Mouse (Mus musculus): ENCODE measurements around the gene Sdr42e1.

The Sdr42e1 gene

GRCm38 (mm10) chr8:117673430-117673830 is at the start of gene Sdr42e1:
TSS of gene Sdr42e1 (minus strand) at chr8:117673689.
- POLR2A ChIA-PET: interaction anchor here in 1 of 4 experiments (0.9 to 1.2 kb wide), 2 partner anchors 47 to 54 kb away, joined by 3 read pairs; no protein-coding TSS in a partner anchor
- CTCF ChIA-PET: interaction anchor here in 3 of 4 experiments (0.6 to 0.8 kb wide), 3 partner anchors 8 to 73 kb away, joined by 3 to 4 read pairs (median 4); no protein-coding TSS in a partner anchor

- ChIA-PET CTCF (no interaction called here), POLR2A (interaction anchor here in 3 of 4 experiments (0.6 to 1.6 kb wide), 8 partner anchors 9 to 186 kb away, joined by 3 to 4 read pairs (median 3); no protein-coding TSS in a partner anchor)
Measured at GRCm38 (mm10) chr8:117718152-117718860, 44.8 kb upstream of the Sdr42e1 start.

GRCm38 (mm10) chr8:117715896-117716295 is 42.4 kb upstream of the Sdr42e1 start:
- POLR2A ChIA-PET: interaction anchor here in 1 of 4 experiments (0.9 kb wide), 1 partner anchor 16 kb away, joined by 4 read pairs; no protein-coding TSS in a partner anchor
- CTCF ChIA-PET: interaction anchor here in 2 of 4 experiments (0.6 to 0.9 kb wide), 2 partner anchors 115 to 736 kb away, joined by 4 read pairs; no protein-coding TSS in a partner anchor

DNA sequence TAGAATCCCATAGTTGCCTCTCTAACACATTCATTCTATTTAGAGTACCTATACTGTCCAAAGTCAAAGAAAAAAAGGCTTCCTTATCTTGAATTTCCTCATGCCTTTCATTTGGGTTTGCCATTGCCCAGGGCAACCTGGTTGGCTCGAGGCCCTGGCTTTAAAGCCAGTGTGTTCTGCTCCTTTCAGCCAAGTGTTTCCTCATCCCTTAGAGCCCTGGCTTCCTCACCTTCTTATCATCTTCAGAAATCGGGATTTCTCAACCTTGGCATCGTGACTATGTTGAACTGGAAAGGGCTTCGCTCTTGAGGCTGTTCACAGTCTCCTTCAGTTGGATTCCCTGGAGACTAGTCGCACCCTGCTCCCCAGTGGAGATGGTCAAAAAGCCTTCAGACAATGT is 41.1 kb upstream of the Sdr42e1 start:
- CTCF ChIA-PET: interaction anchor here in 1 of 4 experiments (0.7 kb wide), 1 partner anchor 57 kb away, joined by 5 read pairs; no protein-coding TSS in a partner anchor
- POLR2A ChIA-PET: interaction anchor here in 1 of 4 experiments (0.6 kb wide), 1 partner anchor 28 kb away, joined by 3 read pairs; no protein-coding TSS in a partner anchor

GRCm38 (mm10) chr8:117712226-117712625 is 38.7 kb upstream of the Sdr42e1 start:
- ChIA-PET CTCF (no interaction called here), POLR2A (interaction anchor here in 1 of 4 experiments (0.9 kb wide), 1 partner anchor 14 kb away, joined by 4 read pairs; no protein-coding TSS in a partner anchor)

DNA sequence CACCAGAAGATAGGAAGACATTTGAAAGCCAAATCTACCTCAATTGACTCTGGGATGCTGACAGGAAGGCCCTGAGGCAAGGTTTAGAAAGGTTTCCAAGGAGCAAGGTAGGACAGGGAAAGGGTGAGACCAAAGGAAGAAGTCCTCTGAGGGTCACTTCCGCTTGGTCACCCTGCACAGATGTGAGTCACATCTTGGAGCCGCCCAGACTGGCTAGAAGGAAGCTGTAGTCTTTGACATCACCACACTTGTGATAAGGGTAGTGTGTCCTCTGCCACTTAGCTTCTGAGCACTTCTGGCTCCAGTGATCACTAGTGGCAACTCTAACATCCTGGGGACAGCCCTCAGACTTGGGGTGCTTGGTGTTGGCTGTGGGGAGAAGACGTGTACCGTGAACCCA is 32.7 kb upstream of the Sdr42e1 start:
- CTCF ChIA-PET: interaction anchor here in 2 of 4 experiments (0.7 kb wide), 2 partner anchors 59 to 250 kb away, joined by 4 read pairs; no protein-coding TSS in a partner anchor
- POLR2A ChIA-PET: interaction anchor here in 1 of 4 experiments (1.6 kb wide), 1 partner anchor 14 kb away, joined by 3 read pairs; no protein-coding TSS in a partner anchor

DNA sequence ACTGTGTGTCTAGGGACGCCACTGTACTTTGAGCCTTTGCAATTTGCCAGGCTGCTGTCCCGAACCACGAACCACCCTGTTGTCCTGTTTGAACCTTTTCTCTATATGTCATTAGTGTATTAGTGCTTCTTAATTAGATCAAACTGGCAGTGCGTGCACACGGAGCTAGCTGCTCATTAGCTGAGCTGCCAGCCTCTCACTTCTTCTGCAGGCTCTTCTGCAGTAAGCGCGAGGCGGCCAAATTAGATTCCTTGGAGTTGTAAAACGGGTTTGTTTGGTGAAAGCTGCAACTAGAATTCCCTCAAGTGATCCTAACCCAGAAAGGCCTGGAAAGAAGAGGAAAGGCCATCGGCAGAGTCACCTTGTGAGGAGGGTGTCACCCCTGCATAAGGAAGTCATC is 29.2 kb upstream of the Sdr42e1 start:
- POLR2A ChIA-PET: interaction anchor here in 2 of 4 experiments (0.6 to 2.0 kb wide), 3 partner anchors 16 to 44 kb away, joined by 3 to 6 read pairs (median 3); no protein-coding TSS in a partner anchor
- CTCF ChIA-PET: interaction anchor here in 2 of 4 experiments (0.6 to 1.4 kb wide), 3 partner anchors 18 to 134 kb away, joined by 3 to 9 read pairs (median 3); no protein-coding TSS in a partner anchor

- POLR2A ChIA-PET: no interaction called here
- CTCF ChIA-PET: interaction anchor here in 1 of 4 experiments (1.0 kb wide), 1 partner anchor 101 kb away, joined by 3 read pairs; no protein-coding TSS in a partner anchor
Measured at GRCm38 (mm10) chr8:117701859-117702258, 28.4 kb upstream of the Sdr42e1 start, which contains the start of gene Hsd17b2. TSS of gene Hsd17b2 (plus strand) at chr8:117701904.

- ChIA-PET POLR2A (interaction anchor here in 2 of 4 experiments (1.0 to 1.6 kb wide), 4 partner anchors 21 to 106 kb away, joined by 3 to 5 read pairs (median 4); no protein-coding TSS in a partner anchor), CTCF (interaction anchor here in 2 of 4 experiments (0.6 to 1.4 kb wide), 3 partner anchors 13 to 183 kb away, joined by 3 read pairs; no protein-coding TSS in a partner anchor)
Measured at GRCm38 (mm10) chr8:117701246-117701645, 27.8 kb upstream of the Sdr42e1 start.

DNA sequence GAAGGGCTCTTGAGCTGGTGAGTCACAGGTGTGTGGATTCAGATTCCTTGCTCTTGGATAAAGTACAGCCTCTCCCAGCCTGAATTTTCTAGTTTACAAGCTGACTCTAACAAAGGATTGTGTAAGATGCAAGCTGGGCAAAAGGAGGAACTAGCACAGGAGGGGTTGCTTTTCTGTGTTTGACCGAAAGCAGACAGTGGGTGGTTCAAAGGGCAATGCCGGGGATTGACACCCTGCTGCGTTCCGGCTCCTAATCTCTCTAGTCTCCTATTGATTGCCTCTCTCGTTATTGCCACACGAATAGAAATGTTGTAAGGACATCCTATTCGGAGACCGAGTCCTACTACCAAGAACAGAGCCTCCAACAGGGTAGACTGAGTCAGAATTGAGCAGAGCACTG is 27.2 kb upstream of the Sdr42e1 start:
- CTCF ChIA-PET: interaction anchor here (0.6 to 1.8 kb wide), 7 partner anchors 12 to 183 kb away, joined by 3 to 4 read pairs (median 3); no protein-coding TSS in a partner anchor

GRCm38 (mm10) chr8:117697248-117697647 is 23.8 kb upstream of the Sdr42e1 start:
- CTCF ChIA-PET: interaction anchor here in 1 of 4 experiments (1.0 kb wide), 1 partner anchor 30 kb away, joined by 3 read pairs; no protein-coding TSS in a partner anchor

More for the DNA sequence above, 27.2 kb upstream of the Sdr42e1 start:
- POLR2A ChIA-PET: interaction anchor here in 3 of 4 experiments (0.6 to 1.6 kb wide), 10 partner anchors 21 to 145 kb away, joined by 3 to 6 read pairs (median 4); partner anchors contain the start of gene Mphosph6 (in 1 of the 3)

GRCm38 (mm10) chr8:117695636-117696035 is 22.1 kb upstream of the Sdr42e1 start:
- POLR2A ChIA-PET: no interaction called here

More at GRCm38 (mm10) chr8:117697248-117697647, 23.8 kb upstream of the Sdr42e1 start:
- POLR2A ChIA-PET: no interaction called here

DNA sequence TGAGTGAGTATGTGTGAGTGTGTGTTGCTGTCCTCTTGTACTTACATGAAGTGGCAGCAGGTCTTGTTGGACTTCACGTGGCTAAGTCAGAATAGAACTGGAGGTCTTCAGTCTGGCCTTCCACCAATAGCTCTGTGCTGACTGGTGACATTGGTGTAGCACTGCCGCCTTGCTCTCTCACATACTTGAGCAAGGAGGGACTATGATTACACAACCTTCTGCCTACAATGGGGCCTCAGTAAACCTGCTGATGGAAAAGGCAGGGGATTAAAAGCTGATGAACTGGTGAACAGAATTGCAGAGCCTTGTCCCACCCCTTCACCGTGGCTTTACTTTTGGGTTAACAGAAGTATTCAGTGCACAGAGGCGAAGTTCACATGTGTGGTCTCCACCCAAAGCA is 18.6 kb upstream of the Sdr42e1 start:
- ChIA-PET CTCF (interaction anchor here in 2 of 4 experiments (1.1 to 1.2 kb wide), 2 partner anchors 58 to 65 kb away, joined by 3 read pairs; no protein-coding TSS in a partner anchor), POLR2A (interaction anchor here in 2 of 4 experiments (0.6 to 0.7 kb wide), 2 partner anchors 111 to 135 kb away, joined by 3 read pairs; no protein-coding TSS in a partner anchor)

More at GRCm38 (mm10) chr8:117695636-117696035, 22.1 kb upstream of the Sdr42e1 start:
- CTCF ChIA-PET: no interaction called here

DNA sequence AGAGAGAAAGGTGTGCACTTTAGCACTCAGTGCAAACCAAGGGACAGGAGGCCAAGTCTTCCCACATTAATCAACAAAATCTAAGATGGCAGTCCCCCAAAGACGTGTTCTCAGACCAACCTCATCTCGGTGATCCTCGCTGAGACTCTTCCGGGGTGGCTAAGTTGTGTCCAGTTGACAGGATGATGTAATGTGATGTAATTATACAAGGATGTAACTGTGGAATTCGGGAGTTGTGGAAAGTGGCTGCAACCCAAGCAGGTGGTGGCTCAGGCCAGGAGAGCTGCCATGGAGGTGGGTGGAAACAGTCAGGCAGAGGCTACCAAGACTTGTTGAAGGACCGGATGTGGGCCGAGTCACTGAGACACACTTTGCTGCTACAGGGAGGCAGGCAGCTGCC is 14.4 kb upstream of the Sdr42e1 start:
- CTCF ChIA-PET: interaction anchor here in 1 of 4 experiments (0.6 kb wide), 1 partner anchor 58 kb away, joined by 3 read pairs; no protein-coding TSS in a partner anchor
- POLR2A ChIA-PET: no interaction called here

DNA sequence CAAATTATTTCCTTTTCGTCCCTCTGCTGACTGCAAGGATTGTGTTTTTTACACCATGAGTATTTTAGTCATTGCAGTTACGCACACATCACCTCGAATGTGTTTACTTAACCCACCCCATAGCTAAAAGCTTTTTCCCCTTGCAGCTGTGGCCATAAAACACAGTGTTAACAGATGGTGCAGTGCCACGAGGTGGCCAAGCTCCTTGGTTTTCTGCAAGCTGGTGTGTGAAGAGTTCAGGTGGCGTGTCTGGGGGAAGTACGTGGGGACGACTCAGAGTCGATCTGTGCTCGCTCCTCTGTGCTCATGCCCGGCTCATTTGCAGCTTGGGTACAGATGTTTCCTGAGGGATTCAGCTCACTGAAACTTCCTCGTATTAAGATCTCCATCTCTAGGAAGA is 11.0 kb upstream of the Sdr42e1 start:
- ChIA-PET POLR2A (interaction anchor here in 1 of 4 experiments (0.5 kb wide), 1 partner anchor 466 kb away, joined by 3 read pairs; no protein-coding TSS in a partner anchor), CTCF (interaction anchor here in 2 of 4 experiments (0.6 to 1.3 kb wide), 3 partner anchors 9 to 1550 kb away, joined by 3 to 13 read pairs (median 5); no protein-coding TSS in a partner anchor)

GRCm38 (mm10) chr8:117683925-117684472 is 10.5 kb upstream of the Sdr42e1 start:
- POLR2A ChIA-PET: interaction anchor here in 2 of 4 experiments (0.5 kb wide), 2 partner anchors 465 to 690 kb away, joined by 3 read pairs; no protein-coding TSS in a partner anchor
- CTCF ChIA-PET: interaction anchor here in 2 of 4 experiments (0.6 to 1.3 kb wide), 2 partner anchors 10 to 1551 kb away, joined by 3 to 5 read pairs; no protein-coding TSS in a partner anchor

- CTCF ChIA-PET: no interaction called here
- POLR2A ChIA-PET: no interaction called here
Measured at GRCm38 (mm10) chr8:117678650-117679049, 5.2 kb upstream of the Sdr42e1 start.

DNA sequence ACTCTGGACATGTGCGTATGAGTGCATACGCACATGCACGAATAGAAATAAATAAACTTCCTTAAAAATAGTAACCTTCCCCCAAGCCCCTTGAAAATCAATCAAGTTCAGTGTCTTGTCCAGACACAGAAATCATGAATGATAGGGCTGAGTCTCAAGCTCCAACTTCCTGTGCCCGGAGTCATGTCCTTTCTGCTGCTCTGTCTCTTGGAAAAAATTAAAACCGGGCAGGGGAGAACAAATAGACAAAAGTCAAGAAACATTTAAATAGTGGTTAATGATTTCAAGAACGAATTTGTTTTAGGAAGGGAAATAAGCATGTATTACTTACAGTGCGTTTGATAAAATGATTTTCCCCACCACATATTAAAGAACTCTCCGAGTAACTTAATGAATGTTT is 3.5 kb upstream of the Sdr42e1 start:
- ChIA-PET CTCF (no interaction called here), POLR2A (no interaction called here)
